Mouse (Mus musculus) lung, embryonic 14.5 days (tissue): Measurements from ENCODE around the gene Atf6b. TPM values are rescaled to one million over a fixed set of nuclear protein-coding genes. Genes with fewer than 3 reads are reported as not detected.

ENCODE experiments used
- ATAC-seq: fragments of 200-750 bp; cut with Nextera tagmentation; 2 replicates; pipeline ENCODE4 v1.8.0; 2017; ENCODE audit warnings: mild to moderate bottlenecking, moderate TSS enrichment, moderate library complexity; ENCODE audit not compliant: insufficient read depth
- DNase-seq: peaks from one replicate; pipeline ENCODE4 v3.0.0-alpha.2; 2015
- H3K27ac ChIP-seq: fragments of 300-500 bp; sonication (generic); 2 replicates; pipeline ENCODE4 v1.5.1; 2014; ENCODE audit warnings: low read depth, mild to moderate bottlenecking, moderate library complexity
- H3K27me3 ChIP-seq: fragments of 300-500 bp; sonication (generic); 2 replicates; pipeline ENCODE4 v1.6.1; 2014; ENCODE audit warnings: low read length, control low read depth; ENCODE audit not compliant: insufficient read depth
- H3K36me3 ChIP-seq: fragments of 300-500 bp; sonication (generic); 2 replicates; pipeline ENCODE4 v1.6.1; 2014; ENCODE audit warnings: control low read depth; ENCODE audit not compliant: insufficient read depth
- H3K4me1 ChIP-seq: fragments of 300-500 bp; sonication (generic); 2 replicates; pipeline ENCODE4 v1.6.1; 2014; ENCODE audit warnings: antibody characterized with exemption, control low read depth; ENCODE audit not compliant: insufficient read depth
- H3K4me2 ChIP-seq: fragments of 300-500 bp; sonication (generic); 2 replicates; pipeline ENCODE4 v1.6.1; 2014; ENCODE audit warnings: mild to moderate bottlenecking
- H3K4me3 ChIP-seq: fragments of 300-500 bp; sonication (generic); 2 replicates; pipeline ENCODE4 v1.5.1; 2014; ENCODE audit warnings: low read depth, low read length
- H3K9ac ChIP-seq: fragments of 300-500 bp; sonication (generic); 2 replicates; pipeline ENCODE4 v1.6.1; 2014
- H3K9me3 ChIP-seq: fragments of 300-500 bp; sonication (generic); 2 replicates; pipeline ENCODE4 v1.6.1; 2016; ENCODE audit warnings: low read depth, low read length, control low read depth
- CTCF ChIP-seq: IDR thresholded peaks from 2 replicates; pipeline ENCODE4 v1.5.1; 2016; ENCODE audit warnings: antibody characterized with exemption, low read depth
- WGBS: fragments of 180-500 bp; shearing (Covaris S2); extraction: QIAGEN DNeasy Blood & Tissue Kit; methylation state at CpG from one replicate; pipeline ENCODE4 v1.1.7; 2014; 5-methylcytosine and 5-hydroxymethylcytosine counted together
- polyA plus RNA-seq: library from polyadenylated mRNA; unstranded; fragments of >200 nt; fragmentation: Nextera tagmentation; extraction: Ambion mirVana; gene quantifications from 2 replicates; pipeline ENCODE4 v1.2.1, GENCODE M21; 2014

Atf6b gene
- polyA plus RNA-seq, 1 experiment from 2014 or later: 74.8 TPM

DNA sequence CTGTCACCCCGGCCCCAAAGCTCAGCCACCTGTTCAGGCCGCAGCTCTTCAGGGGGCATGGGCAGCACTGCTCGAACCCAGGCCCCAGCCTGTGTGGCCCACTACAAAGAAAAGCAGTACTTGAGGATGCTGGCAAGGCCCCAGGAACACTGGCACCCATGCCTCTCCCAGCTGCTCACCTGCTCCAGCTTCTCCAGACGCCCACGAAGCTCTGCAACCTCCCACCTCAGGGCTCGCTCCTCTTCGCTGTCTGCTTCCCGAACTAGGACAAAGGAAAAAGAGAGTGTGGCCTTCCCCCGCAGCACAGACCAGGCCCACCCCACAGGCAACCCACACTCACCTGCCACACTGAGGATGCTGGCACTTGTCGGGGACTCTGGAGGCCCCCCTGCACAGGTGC lies 33.1 kb upstream of the Atf6b start:
- Histone ChIP-seq H3K4me2 (no peak overlapping the region), H3K27me3 (no peaks in the 10 kb centered on the region), H3K9me3 (no peaks in the 10 kb centered on the region), H3K9ac (no peak overlapping the region), H3K4me3 (no peak overlapping the region), H3K4me1 (no peaks in the 10 kb centered on the region), H3K27ac (no peak overlapping the region), H3K36me3 (peaks cover 60% of the 10 kb centered on the region)
- TF ChIP-seq CTCF: no peak
- ATAC-seq (no peak), DNase-seq (no peak)
- 89% methylated on average over 10 of the region's 10 CpGs for WGBS

DNA sequence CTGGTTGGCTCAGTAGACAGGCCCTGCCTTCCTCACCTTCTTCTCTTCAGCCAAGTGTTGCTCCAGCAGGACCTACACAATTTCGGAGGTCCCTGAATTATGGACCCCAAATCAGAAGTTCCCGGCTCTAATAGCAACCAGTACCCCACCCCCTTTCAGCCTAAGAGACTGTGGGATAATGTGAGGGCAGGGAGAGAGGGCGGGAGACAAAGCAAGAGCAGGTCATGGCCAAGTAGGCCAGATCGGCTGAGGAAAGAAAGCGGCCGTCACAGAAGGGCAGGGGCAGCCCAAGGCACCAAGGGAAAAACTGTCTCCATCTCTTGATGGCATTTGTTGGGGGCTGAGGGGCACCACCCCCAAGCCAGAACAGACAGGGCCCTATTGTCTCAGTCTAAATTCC lies 31.1 kb upstream of the Atf6b start, which contains the start of gene Egfl8:
Gene Egfl8, minus strand, starts transcription at position 101 of the 400 bp plus-strand sequence.
- H3K4me3 ChIP-seq: no peak within 1 kb of the TSS
- no peaks in the 10 kb centered on the region for H3K9me3 ChIP-seq
- H3K9ac ChIP-seq: no peak within 1 kb of the TSS
- DNase-seq (no peak), ATAC-seq (no peak)
- H3K36me3 ChIP-seq: peaks cover 53% of the 10 kb centered on the region
- H3K27ac ChIP-seq: no peak within 1 kb of the TSS
- WGBS: 73% methylated on average over 6 of the region's 6 CpGs
- H3K27me3 ChIP-seq: no peaks in the 10 kb centered on the region
- no peak within 1 kb of the TSS for H3K4me2 ChIP-seq
- H3K4me1 ChIP-seq: no peaks in the 10 kb centered on the region
- no peak for TF ChIP-seq CTCF

DNA sequence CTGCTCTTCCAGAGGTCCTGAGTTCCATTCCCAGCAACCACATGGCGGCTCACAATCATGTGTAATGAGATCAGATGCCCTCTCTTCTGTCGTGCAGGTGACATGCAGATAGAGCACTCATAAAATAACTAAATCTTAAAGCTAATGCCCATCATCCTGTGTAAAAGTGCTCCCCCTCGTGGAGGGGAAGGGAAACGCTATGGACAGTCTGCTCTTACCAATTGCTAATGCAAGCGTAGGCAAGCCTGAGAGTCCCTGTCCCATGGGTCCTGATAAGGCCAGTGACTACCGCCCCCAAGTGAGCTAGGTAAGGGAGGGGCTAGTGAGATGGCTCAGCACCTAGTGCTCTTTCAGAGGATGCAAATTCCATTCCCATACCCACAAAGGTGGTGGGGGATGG lies 27.9 kb upstream of the Atf6b start:
- Histone ChIP-seq H3K4me1 (no peaks in the 10 kb centered on the region), H3K9ac (no peak overlapping the region), H3K4me3 (no peak overlapping the region), H3K36me3 (peaks cover 30% of the 10 kb centered on the region), H3K27me3 (no peaks in the 10 kb centered on the region), H3K27ac (no peak overlapping the region), H3K4me2 (no peak overlapping the region), H3K9me3 (no peaks in the 10 kb centered on the region)
- TF ChIP-seq CTCF: peak; percentile 89
- DNase-seq: peak; percentile 84
- WGBS: 17% methylated on average over 6 of the region's 6 CpGs
- 0 out of 2 replicates have a peak, but pooled peaks have one; percentile 50 for ATAC-seq

DNA sequence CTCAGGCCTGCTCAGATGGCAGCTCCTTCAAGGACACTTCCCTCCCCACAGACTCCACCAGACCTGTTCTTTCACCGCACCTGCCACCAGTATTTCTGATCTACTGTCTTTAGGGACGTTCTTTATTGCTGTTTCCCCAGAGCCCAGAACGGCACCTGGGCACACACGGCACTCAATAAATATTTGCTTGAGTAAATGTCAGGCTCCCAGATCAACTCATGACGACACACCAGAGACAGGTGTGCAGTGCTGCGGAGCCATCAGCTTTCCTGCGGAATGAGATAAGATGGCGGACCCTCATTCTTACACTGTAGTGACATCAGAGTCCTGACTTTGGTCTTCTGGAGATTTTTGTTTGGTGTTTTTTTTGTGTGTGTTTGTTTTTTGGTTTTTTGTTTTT lies 25.9 kb upstream of the Atf6b start:
- ATAC-seq: no peak
- Histone ChIP-seq H3K4me2 (no peak overlapping the region), H3K27ac (peak overlapping the region; percentile 27; the same call in 1 of the 2 replicates), H3K27me3 (no peaks in the 10 kb centered on the region), H3K4me3 (no peak overlapping the region), H3K4me1 (peaks cover under 1% of the 10 kb centered on the region; the same call in 1 of the 2 replicates), H3K9ac (no peak overlapping the region), H3K9me3 (no peaks in the 10 kb centered on the region), H3K36me3 (peaks cover 19% of the 10 kb centered on the region; the same call in 1 of the 2 replicates)
- 73% methylated on average over 8 of the region's 8 CpGs for WGBS
- TF ChIP-seq CTCF: no peak
- DNase-seq: no peak

DNA sequence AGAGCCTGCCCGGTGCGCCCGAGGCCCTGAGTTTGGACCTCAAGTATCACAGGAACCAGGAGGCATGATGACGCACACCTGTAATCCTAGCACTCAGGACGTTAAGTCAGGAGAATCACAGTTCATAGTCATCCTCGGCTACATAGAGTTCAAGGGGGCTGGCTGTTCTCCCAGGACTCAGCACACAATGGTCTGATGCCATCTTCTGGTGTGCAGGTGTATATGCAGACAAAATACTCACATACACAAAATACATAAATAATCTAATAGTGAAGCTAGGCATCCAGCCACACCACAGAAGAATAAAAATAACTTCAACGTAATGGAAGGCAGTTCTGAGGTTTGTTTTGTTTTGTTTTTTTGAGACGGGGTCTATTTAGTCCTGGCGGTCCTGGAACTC lies 23.8 kb upstream of the Atf6b start:
- Histone ChIP-seq H3K27me3 (no peaks in the 10 kb centered on the region), H3K27ac (no peak overlapping the region), H3K4me3 (no peak overlapping the region), H3K9ac (no peak overlapping the region), H3K36me3 (peaks cover 19% of the 10 kb centered on the region; the same call in 1 of the 2 replicates), H3K4me2 (no peak overlapping the region), H3K9me3 (no peaks in the 10 kb centered on the region), H3K4me1 (peaks cover 6% of the 10 kb centered on the region; the same call in 1 of the 2 replicates)
- ATAC-seq (no peak), DNase-seq (no peak)
- 84% methylated on average over 9 of the region's 9 CpGs for WGBS
- peak; percentile 40; the same call in 1 of the 2 replicates for TF ChIP-seq CTCF

DNA sequence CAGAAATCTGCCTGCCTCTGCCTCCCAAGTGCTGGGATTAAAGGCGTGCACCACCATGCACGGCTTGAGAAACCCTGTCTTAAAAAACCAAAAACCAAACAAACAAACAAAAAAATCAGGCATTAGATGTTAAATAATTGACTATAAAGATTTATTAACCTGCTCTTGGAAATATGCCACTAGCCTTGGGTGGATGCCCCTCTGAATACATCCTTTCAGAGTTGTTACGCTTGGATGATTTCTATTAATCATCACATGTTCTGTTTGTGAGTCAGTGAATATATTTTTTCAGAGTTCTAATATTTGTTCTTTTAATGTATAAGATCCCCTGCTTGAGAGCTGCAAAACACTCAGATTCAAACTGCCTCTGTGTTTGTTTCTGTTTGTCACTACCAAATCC lies 22.0 kb upstream of the Atf6b start:
- DNase-seq: no peak
- Histone ChIP-seq H3K27me3 (peaks cover 11% of the 10 kb centered on the region), H3K4me1 (peaks cover 12% of the 10 kb centered on the region; the same call in 1 of the 2 replicates), H3K9me3 (no peaks in the 10 kb centered on the region), H3K27ac (no peak overlapping the region), H3K4me3 (no peak overlapping the region), H3K36me3 (peaks cover 19% of the 10 kb centered on the region; the same call in 1 of the 2 replicates), H3K9ac (no peak overlapping the region), H3K4me2 (no peak overlapping the region)
- WGBS: 86% methylated on average over 3 of the region's 3 CpGs
- no peak for ATAC-seq
- no peak for TF ChIP-seq CTCF

DNA sequence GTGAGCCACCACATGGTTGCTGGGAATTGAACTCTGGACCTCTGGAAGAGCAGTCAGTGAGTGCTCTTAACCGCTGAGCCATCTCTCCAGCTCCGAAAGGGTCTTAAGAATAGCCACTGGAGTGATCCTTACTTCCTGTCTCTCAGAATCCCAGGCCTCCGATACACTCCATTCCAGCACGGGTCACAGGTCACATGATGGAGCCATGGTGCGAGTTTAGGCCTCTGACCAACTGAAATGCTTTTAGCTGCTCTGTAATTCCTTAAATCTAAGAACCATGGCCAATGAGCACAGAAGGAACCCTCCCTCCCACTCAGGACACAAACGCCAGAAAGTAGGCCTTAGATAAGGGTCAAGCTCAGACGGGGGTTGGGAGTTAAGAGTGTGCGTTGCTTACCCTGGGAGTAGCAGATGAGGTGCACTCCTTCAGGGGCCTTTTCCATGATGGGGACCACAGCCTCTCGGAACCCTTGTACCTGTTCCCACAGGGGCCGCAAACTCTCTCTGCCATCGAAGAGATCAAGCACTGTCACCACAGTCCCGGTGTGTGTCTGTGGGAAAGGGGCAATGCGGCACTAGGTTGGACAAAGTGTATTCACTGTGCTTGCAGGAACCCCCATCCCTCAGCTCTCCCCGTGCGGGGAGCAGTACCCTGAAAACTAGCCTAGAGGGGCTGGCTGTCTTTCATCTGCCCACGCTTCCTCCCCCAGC lies 20.7 kb upstream of the Atf6b start:
- H3K36me3 ChIP-seq: peaks cover 12% of the 10 kb centered on the region; the same call in 1 of the 2 replicates
- no peak for DNase-seq
- no peak for TF ChIP-seq CTCF
- H3K27me3 ChIP-seq: peaks cover 24% of the 10 kb centered on the region
- H3K4me3 ChIP-seq: peak overlapping the region; percentile 69
- H3K9ac ChIP-seq: peak overlapping the region; percentile 73
- H3K27ac ChIP-seq: peak overlapping the region; percentile 76; the same call in 1 of the 2 replicates
- no peaks in the 10 kb centered on the region for H3K9me3 ChIP-seq
- no peak for ATAC-seq
- peaks cover 16% of the 10 kb centered on the region; the same call in 1 of the 2 replicates for H3K4me1 ChIP-seq
- 44% methylated on average over 16 of the region's 16 CpGs for WGBS
- peak overlapping the region; percentile 92 for H3K4me2 ChIP-seq
